Mouse (Mus musculus) thymus, postnatal 14 days (tissue): ENCODE data around the gene Gtf2f1.

Source experiments
- DNase-seq: peaks from one replicate; pipeline ENCODE4 v3.0.0; 2021

Gene Gtf2f1

GRCm38 (mm10) chr17:56970081-56970480 lies 41.0 kb downstream of the Gtf2f1 start:
- DNase-seq = no peak

- DNase-seq = no peak
Observed at GRCm38 (mm10) chr17:56969321-56969720, 41.8 kb downstream of the Gtf2f1 start.

DNA sequence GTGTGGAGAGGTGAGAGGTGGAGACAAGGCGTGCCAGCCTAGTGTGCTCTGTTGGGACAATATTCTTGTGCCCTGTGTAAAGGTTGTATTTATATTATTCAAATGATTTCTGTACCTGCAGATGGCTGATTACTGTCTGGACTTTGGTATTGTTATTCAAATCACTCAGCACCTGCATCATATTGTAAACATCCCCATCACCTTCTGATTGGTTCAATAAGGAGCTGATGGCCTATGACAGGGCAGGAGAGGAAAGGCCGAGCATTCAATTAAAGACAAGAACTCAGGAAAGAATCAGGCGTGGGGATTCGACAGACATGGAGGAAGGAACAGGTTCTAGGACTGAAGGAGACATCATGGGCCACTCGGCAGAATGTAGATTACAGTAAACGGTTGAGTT lies 47.4 kb downstream of the Gtf2f1 start:
- no peak for DNase-seq

DNA sequence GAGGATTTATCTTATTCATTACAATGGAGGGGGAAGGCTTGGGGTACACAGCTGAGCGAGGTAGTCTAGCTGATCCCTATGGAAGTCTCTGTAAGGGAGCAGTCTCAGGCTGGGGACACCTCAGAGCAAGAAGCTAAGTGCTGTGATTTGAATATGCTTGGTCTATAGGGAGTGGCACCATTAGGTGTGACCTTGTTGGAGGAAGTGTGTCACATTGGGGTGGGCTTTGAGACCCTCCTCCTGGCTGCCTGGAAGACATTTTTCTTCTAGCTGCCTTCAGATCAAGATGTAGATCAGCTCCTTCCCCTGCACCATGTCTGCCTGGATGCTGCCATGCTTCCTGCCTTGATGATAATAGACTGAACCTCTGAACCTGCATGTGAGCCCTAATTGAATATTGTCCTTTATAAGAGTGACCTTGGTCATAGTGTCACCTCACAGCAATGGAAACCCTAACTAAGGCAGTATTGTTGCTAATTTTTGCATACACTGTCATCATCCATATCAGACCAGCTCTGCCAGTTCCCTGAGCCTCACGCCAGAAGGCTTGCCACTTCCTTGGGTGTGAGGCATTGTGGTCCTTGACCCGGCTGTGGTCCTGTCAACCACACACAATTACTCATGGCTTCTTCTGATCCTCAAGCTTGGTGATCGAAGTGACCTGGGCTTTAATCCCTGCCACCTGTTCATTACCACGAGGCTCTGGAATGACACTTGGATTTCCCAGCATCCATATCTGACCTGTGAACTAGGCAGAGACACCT lies 48.3 kb downstream of the Gtf2f1 start:
- no peak for DNase-seq

GRCm38 (mm10) chr17:56961880-56962279 lies 49.2 kb downstream of the Gtf2f1 start:
- no peak for DNase-seq

DNA sequence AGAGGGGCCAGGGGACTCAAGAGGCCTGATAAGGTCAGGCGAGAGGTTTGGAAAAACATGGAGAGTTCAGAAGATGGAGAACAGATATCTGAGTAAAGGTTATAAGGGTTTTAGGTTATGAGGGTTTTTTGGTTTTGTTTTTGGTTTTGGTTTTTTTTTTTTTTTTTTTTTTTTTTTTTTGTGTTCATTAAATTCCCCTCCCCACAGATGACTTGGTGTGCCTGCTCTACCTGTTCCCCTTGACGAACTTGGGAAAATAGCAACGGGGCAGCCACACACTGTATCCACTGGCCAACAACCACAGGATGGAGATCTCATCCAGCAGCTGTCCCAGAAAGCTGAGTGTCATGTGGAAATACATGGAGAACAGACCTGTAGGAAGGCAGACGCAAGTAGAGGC lies 52.4 kb downstream of the Gtf2f1 start:
- DNase-seq = no peak

DNA sequence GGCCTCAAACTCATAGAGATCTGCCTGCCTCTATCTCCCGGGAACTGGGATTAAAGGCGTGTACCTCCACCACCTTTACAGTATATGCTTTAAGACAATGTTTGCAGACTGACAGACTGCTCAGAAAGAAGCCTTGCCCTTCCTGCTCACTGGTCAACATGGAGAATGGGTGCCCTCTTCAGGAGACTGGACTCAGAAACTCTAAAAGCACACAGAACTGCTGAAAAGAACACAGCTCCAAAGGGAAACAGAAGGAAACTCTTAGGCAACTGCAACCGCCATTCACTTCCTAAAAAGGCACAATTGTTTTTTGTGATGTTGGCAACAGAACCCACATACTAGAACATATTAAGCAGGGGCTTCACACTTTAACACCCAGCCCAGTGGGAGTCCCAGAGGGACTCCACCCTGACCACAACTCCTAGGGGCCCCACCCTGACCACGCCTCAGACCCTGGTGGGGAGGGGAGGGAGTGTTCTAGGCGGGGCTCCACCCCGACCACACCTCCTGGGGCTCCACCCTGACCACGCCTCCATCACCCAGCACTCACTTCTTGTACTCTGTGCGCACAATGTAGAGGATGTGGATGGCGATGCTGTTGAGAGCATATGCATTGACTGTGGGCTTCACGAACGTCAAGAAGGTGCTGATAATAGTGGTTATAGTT lies 53.2 kb downstream of the Gtf2f1 start:
- peak; percentile 44 for DNase-seq

GRCm38 (mm10) chr17:56954871-56955270 lies 56.2 kb downstream of the Gtf2f1 start:
- no peak for DNase-seq
